Mouse (Mus musculus) heart, postnatal 10 days (tissue): ENCODE measurements at regions not wholly inside any gene's neighbourhood (a gene's known extent, or its start where the extent isn't known, plus 50 kb on each side); places are given as distances from the start of the nearest gene placed in this dataset.
"Not testable (repeated sequence)": the region's sequence is repeated elsewhere in the genome, so short reads cannot be mapped to it uniquely, and the experiment has no call there.

Experiments
- DNase-seq, 2 experiments: peaks; one replicate each; pipeline ENCODE4 v3.0.0; 2021
- intact Hi-C: fragments of 180-260 bp; cut with DNase I; formaldehyde crosslinking; loops from one replicate; pipeline ENCODE4 v1.15.1; 2025

- intact Hi-C loops: no loop called here
- no peak for DNase-seq
Observed at GRCm38 (mm10) chr17:16516173-16516572, 547.7 kb upstream of the Zfp960 start.

- DNase-seq: no peak
- intact Hi-C loops: no loop called here
Observed at GRCm38 (mm10) chr17:16493951-16494350, 570.0 kb upstream of the Zfp960 start.

GRCm38 (mm10) chr17:16493546-16493945, 570.4 kb upstream of the Zfp960 start:
- no peak for DNase-seq
- intact Hi-C loops: no loop called here

- intact Hi-C loops: no loop called here
- DNase-seq: no peak
Observed at GRCm38 (mm10) chr17:16492551-16492950, 571.4 kb upstream of the Zfp960 start.

GRCm38 (mm10) chr17:16486355-16486754, 577.6 kb upstream of the Zfp960 start:
- intact Hi-C loops: no loop called here
- no peak for DNase-seq

GRCm38 (mm10) chr17:16483976-16484375, 579.9 kb upstream of the Zfp960 start:
- intact Hi-C loops: no loop called here
- no peak for DNase-seq

GRCm38 (mm10) chr17:16481722-16482121, 582.2 kb upstream of the Zfp960 start:
- no peak for DNase-seq
- intact Hi-C loops: no loop called here

GRCm38 (mm10) chr17:16480579-16480978, 583.3 kb upstream of the Zfp960 start:
- no peak for DNase-seq
- intact Hi-C loops: no loop called here

- intact Hi-C loops: no loop called here
Observed at GRCm38 (mm10) chr17:16461208-16461607, 602.7 kb upstream of the Zfp960 start.

GRCm38 (mm10) chr17:16453098-16453497, 610.8 kb upstream of the Zfp960 start:
- DNase-seq: no peak
- intact Hi-C loops: no loop called here

More at GRCm38 (mm10) chr17:16461208-16461607, 602.7 kb upstream of the Zfp960 start:
- no peak for DNase-seq

- intact Hi-C loops: no loop called here
- no peak for DNase-seq
Observed at GRCm38 (mm10) chr17:16444562-16444961, 613.7 kb upstream of the Rgmb start.

GRCm38 (mm10) chr17:16395193-16395612, 564.4 kb upstream of the Rgmb start:
- no peak for DNase-seq
- intact Hi-C loops: no loop called here

- DNase-seq, intact Hi-C loops: not testable (repeated sequence)
Observed at GRCm38 (mm10) chr17:16374855-16375221, 544.0 kb upstream of the Rgmb start.

- DNase-seq, intact Hi-C loops: not testable (repeated sequence)
Observed at GRCm38 (mm10) chr17:16374119-16374854, 543.4 kb upstream of the Rgmb start.

GRCm38 (mm10) chr17:16372976-16373375, 542.1 kb upstream of the Rgmb start:
- intact Hi-C loops: no loop called here
- DNase-seq: peak; percentile 18 to 29

- peak; percentile 4 to 8 for DNase-seq
- intact Hi-C loops: no loop called here
Observed at GRCm38 (mm10) chr17:16344061-16344460, 513.2 kb upstream of the Rgmb start.

- DNase-seq: no peak
- intact Hi-C loops: no loop called here
Observed at GRCm38 (mm10) chr17:16342785-16343184, 511.9 kb upstream of the Rgmb start.

GRCm38 (mm10) chr17:16339720-16340470, 509.1 kb upstream of the Rgmb start:
- peak; percentile 12 to 44 for DNase-seq
- intact Hi-C loops: no loop called here

- intact Hi-C loops: no loop called here
- DNase-seq: no peak
Observed at GRCm38 (mm10) chr17:16311914-16312313, 481.1 kb upstream of the Rgmb start.

GRCm38 (mm10) chr17:16311196-16311873, 480.5 kb upstream of the Rgmb start:
- DNase-seq: no peak
- intact Hi-C loops: no loop called here

GRCm38 (mm10) chr17:16301776-16302175, 470.9 kb upstream of the Rgmb start:
- no peak for DNase-seq
- intact Hi-C loops: no loop called here

- intact Hi-C loops: no loop called here
Observed at GRCm38 (mm10) chr17:16298553-16298952, 467.7 kb upstream of the Rgmb start.

More at GRCm38 (mm10) chr17:16298553-16298952, 467.7 kb upstream of the Rgmb start:
- no peak for DNase-seq
